Mouse (Mus musculus) frontal cortex, postnatal 25 days (tissue): ENCODE results near the gene Celf2.

ENCODE experiments used
- DNase-seq, 2 experiments: peaks; one replicate each; pipeline ENCODE4 v3.0.0; 2022; ENCODE audit warnings: low spot score in 2 of 2

The Celf2 gene

GRCm38 (mm10) chr2:6872131-6872893 is 637.1 kb downstream of the Celf2 start:
- DNase-seq, result peak in 1 of 2 experiments; percentile 39

- DNase-seq, result no peak
Measured at GRCm38 (mm10) chr2:6871281-6872130, 637.9 kb downstream of the Celf2 start.

- no peak for DNase-seq
Measured at GRCm38 (mm10) chr2:6869956-6870710, 639.2 kb downstream of the Celf2 start.

- no peak for DNase-seq
Measured at GRCm38 (mm10) chr2:6867297-6867696, 642.1 kb downstream of the Celf2 start.

GRCm38 (mm10) chr2:6865785-6866184 is 643.6 kb downstream of the Celf2 start:
- DNase-seq, result no peak

- DNase-seq, result no peak
Measured at GRCm38 (mm10) chr2:6850102-6850644, 659.2 kb downstream of the Celf2 start.

GRCm38 (mm10) chr2:6849388-6849787 is 660.0 kb downstream of the Celf2 start:
- no peak for DNase-seq

GRCm38 (mm10) chr2:6830021-6830420 is 679.3 kb downstream of the Celf2 start:
- no peak for DNase-seq

GRCm38 (mm10) chr2:6827583-6827982 is 681.8 kb downstream of the Celf2 start:
- no peak for DNase-seq

- no peak for DNase-seq
Measured at GRCm38 (mm10) chr2:6823021-6823420, 686.3 kb downstream of the Celf2 start.

- no peak for DNase-seq
Measured at GRCm38 (mm10) chr2:6821593-6821992, 687.8 kb downstream of the Celf2 start.

- DNase-seq, result no peak
Measured at GRCm38 (mm10) chr2:6815281-6815680, 694.1 kb downstream of the Celf2 start.

GRCm38 (mm10) chr2:6808736-6809135 is 700.6 kb downstream of the Celf2 start:
- no peak for DNase-seq

- no peak for DNase-seq
Measured at GRCm38 (mm10) chr2:6796754-6797153, 712.6 kb downstream of the Celf2 start.

GRCm38 (mm10) chr2:6795995-6796588 is 713.3 kb downstream of the Celf2 start:
- DNase-seq, result no peak

GRCm38 (mm10) chr2:6794858-6795257 is 714.5 kb downstream of the Celf2 start:
- no peak for DNase-seq

- no peak for DNase-seq
Measured at GRCm38 (mm10) chr2:6790876-6791275, 718.5 kb downstream of the Celf2 start.

- no peak for DNase-seq
Measured at GRCm38 (mm10) chr2:6786494-6787144, 722.7 kb downstream of the Celf2 start.

GRCm38 (mm10) chr2:6770214-6770613 is 739.1 kb downstream of the Celf2 start:
- no peak for DNase-seq

- DNase-seq, result no peak
Measured at GRCm38 (mm10) chr2:6762381-6762780, 747.0 kb downstream of the Celf2 start.

GRCm38 (mm10) chr2:6743173-6743572 is 766.2 kb downstream of the Celf2 start:
- no peak for DNase-seq
